Mouse (Mus musculus) embryonic facial prominence, embryonic 10.5 days (tissue): ENCODE results near the gene Clec3a. TPM values are rescaled to one million over a fixed set of nuclear protein-coding genes. Genes with fewer than 3 reads are reported as not detected.

Experiments used
- DNase-seq: peaks from one replicate; pipeline ENCODE4 v3.0.0-alpha.2; 2017; ENCODE audit warnings: low spot score
- H3K27ac ChIP-seq: fragments of 300-500 bp; sonication (generic); replicated peaks from 2 replicates; pipeline ENCODE4 v1.5.1; 2016; ENCODE audit warnings: mild to moderate bottlenecking
- H3K27me3 ChIP-seq: fragments of 300-500 bp; sonication (generic); replicated peaks from 2 replicates; pipeline ENCODE4 v1.6.1; 2016; ENCODE audit warnings: low read depth, mild to moderate bottlenecking; ENCODE audit not compliant: poor library complexity, severe bottlenecking
- H3K36me3 ChIP-seq: fragments of 300-500 bp; sonication (generic); replicated peaks from 2 replicates; pipeline ENCODE4 v1.6.1; 2016; ENCODE audit warnings: mild to moderate bottlenecking, moderate library complexity
- H3K4me1 ChIP-seq: fragments of 300-500 bp; sonication (generic); 2 replicates; pipeline ENCODE4 v1.6.1; 2016
- H3K4me3 ChIP-seq: fragments of 300-500 bp; sonication (generic); 2 replicates; pipeline ENCODE4 v1.5.1; 2016; ENCODE audit warnings: mild to moderate bottlenecking, moderate library complexity
- H3K9me3 ChIP-seq: fragments of 300-500 bp; sonication (generic); 2 replicates; pipeline ENCODE4 v1.6.1; 2016; ENCODE audit warnings: mild to moderate bottlenecking
- WGBS: fragments of 180-500 bp; shearing (Covaris S2); methylation state at CpG from one replicate; pipeline ENCODE4 v1.1.7; 2016; 5-methylcytosine and 5-hydroxymethylcytosine counted together
- polyA plus RNA-seq: library from polyadenylated mRNA; unstranded; fragments of >200 nt; fragmentation: Nextera tagmentation; extraction: Ambion mirVana; gene quantifications from 2 replicates; pipeline ENCODE4 v1.2.1, GENCODE M21; 2016

Gene Clec3a
- polyA plus RNA-seq = not detected in 2 replicates

DNA sequence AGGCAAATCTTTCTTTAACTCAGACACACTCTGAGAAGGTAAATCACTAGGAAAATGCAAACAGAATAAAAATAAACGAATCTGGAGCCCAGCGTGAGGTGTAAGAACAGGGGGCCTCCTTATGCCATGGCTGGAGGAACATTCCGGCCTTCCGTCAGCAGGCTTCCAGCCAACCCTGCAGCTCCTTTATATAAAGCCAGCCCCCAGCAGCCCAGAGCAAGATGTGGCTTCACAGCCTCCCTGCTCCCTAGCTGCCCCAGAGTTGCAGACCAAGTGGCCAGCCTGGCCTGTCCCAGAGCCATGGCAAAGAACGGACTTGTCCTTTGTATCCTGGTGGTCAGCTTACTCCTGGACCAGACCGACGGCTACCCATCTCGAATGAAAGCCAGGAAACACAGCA is at the start of gene Clec3a:
TSS of gene Clec3a (plus strand) at position 301 of the 400 bp plus-strand sequence.
- no peaks in the 10 kb centered on the region for H3K4me1 ChIP-seq
- no peak within 1 kb of the TSS for H3K4me3 ChIP-seq
- WGBS = 85% methylated on average over 8 of the region's 8 CpGs
- H3K9me3 ChIP-seq = no peaks in the 10 kb centered on the region
- H3K36me3 ChIP-seq = no peaks in the 10 kb centered on the region
- no peak for DNase-seq
- no peaks in the 10 kb centered on the region for H3K27me3 ChIP-seq
- no peak within 1 kb of the TSS for H3K27ac ChIP-seq

GRCm38 (mm10) chr8:114369038-114369976 is 48.6 kb upstream of the Clec3a start:
- Histone ChIP-seq H3K4me3 (no peak overlapping the region), H3K27ac (no peak overlapping the region), H3K27me3 (no peaks in the 10 kb centered on the region), H3K4me1 (no peaks in the 10 kb centered on the region), H3K9me3 (no peaks in the 10 kb centered on the region), H3K36me3 (no peaks in the 10 kb centered on the region)
- WGBS = 40% methylated on average over 27 of the region's 27 CpGs
- peak; percentile 82 for DNase-seq

DNA sequence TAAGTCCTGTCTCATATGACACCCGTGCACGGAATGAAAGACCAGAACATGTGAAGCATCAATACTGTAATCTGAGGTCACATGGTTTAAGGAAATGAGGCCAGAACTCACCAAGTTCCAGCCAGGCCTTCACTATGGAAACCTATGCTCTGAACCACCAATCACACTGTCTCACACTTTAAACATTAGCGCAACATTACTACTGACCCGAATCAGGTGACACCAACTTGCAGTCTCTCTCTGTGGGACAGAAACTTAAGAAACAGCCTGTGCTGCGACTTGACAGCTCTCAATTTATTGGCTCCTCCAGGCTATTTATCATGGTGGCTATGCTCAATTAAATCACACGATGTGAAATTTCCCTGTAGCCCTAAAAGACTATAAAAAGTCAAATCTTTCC is 43.5 kb upstream of the Clec3a start:
- H3K27me3 ChIP-seq = no peaks in the 10 kb centered on the region
- WGBS = 85% methylated on average over 6 of the region's 6 CpGs
- no peak overlapping the region for H3K27ac ChIP-seq
- no peaks in the 10 kb centered on the region for H3K36me3 ChIP-seq
- DNase-seq = no peak
- H3K4me3 ChIP-seq = no peak overlapping the region
- no peaks in the 10 kb centered on the region for H3K4me1 ChIP-seq
- no peaks in the 10 kb centered on the region for H3K9me3 ChIP-seq

GRCm38 (mm10) chr8:114384189-114384588 is 33.7 kb upstream of the Clec3a start:
- whole genome bisulfite sequencing = 79% methylated on average over 3 of the region's 3 CpGs
- Histone ChIP-seq H3K4me3 (no peak overlapping the region), H3K27ac (no peak overlapping the region), H3K4me1 (no peaks in the 10 kb centered on the region), H3K36me3 (no peaks in the 10 kb centered on the region), H3K27me3 (no peaks in the 10 kb centered on the region), H3K9me3 (no peaks in the 10 kb centered on the region)
- no peak for DNase-seq

GRCm38 (mm10) chr8:114387494-114387893 is 30.4 kb upstream of the Clec3a start:
- Histone ChIP-seq H3K4me1 (no peaks in the 10 kb centered on the region), H3K9me3 (no peaks in the 10 kb centered on the region), H3K27me3 (no peaks in the 10 kb centered on the region), H3K36me3 (no peaks in the 10 kb centered on the region), H3K27ac (no peak overlapping the region), H3K4me3 (no peak overlapping the region)
- DNase-seq = no peak
- WGBS = 79% methylated on average over 4 of the region's 4 CpGs

DNA sequence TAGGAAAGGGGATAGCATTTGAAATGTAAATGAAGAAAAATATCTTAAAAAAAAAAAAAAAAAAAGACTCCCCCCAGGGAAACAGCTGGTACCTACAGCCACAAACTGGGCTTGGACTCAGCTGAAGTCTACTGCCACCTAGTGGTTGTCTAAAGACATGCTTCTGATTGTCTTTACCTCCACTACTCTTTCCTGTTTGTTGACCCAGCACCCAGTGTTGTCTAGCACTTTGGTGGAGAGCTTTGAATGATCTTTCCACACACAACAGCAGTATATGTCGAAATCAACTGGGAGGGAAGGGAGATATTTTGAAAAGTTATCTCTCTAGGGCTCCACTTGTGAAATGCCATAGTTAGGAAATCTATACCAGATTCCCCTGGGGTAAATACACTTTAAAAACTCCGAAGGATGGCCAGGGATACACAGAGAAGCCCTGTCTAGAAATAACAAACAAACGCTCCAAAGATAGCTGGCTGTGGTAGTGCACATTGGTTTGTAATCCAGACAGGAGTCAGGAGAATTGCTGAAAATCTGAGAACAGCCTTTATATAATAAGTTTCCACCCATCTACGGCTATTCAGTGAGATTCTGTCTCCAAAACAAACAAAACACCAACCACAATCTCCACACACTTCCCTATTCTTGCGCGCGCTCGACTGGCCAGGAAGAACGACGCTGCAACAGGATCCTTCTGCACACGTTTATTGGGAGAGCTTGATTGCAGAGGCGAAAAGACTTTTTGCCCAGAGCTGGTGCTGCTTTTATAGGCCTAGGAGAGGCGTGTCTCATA is 27.2 kb upstream of the Clec3a start:
- H3K27ac ChIP-seq = no peak overlapping the region
- no peak overlapping the region for H3K4me3 ChIP-seq
- no peaks in the 10 kb centered on the region for H3K27me3 ChIP-seq
- H3K36me3 ChIP-seq = no peaks in the 10 kb centered on the region
- no peaks in the 10 kb centered on the region for H3K9me3 ChIP-seq
- no peak for DNase-seq
- 95% methylated on average over 12 of the region's 13 CpGs for WGBS
- no peaks in the 10 kb centered on the region for H3K4me1 ChIP-seq

DNA sequence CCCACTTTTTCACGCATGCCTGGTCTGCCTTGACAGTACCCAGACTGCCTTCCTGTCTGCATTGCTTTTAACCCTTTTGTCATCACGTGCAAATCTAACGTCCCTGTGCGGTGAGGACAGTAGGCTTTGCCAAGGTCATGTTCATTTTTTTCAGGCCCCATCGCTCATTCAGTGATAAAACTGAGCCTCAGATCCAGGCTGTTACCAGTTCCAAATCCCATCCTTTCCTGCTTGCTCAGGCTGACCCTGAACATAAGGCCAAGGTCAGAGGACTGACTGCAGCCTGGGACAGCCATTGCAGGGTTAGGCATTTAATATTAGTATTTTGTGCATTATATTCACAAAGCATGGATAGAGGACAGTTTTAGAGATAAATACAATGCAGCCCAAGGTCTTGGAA is 19.6 kb upstream of the Clec3a start:
- no peaks in the 10 kb centered on the region for H3K9me3 ChIP-seq
- H3K27me3 ChIP-seq = no peaks in the 10 kb centered on the region
- WGBS = 94% methylated on average over 5 of the region's 5 CpGs

GRCm38 (mm10) chr8:114399273-114399672 is 18.6 kb upstream of the Clec3a start:
- Histone ChIP-seq H3K4me1 (no peaks in the 10 kb centered on the region), H3K36me3 (no peaks in the 10 kb centered on the region), H3K27ac (no peak overlapping the region), H3K4me3 (no peak overlapping the region), H3K27me3 (no peaks in the 10 kb centered on the region), H3K9me3 (no peaks in the 10 kb centered on the region)
- 92% methylated on average over 5 of the region's 5 CpGs for WGBS
- no peak for DNase-seq

More for the DNA sequence above, 19.6 kb upstream of the Clec3a start:
- no peak for DNase-seq
- Histone ChIP-seq H3K36me3 (no peaks in the 10 kb centered on the region), H3K27ac (no peak overlapping the region), H3K4me3 (no peak overlapping the region), H3K4me1 (no peaks in the 10 kb centered on the region)

GRCm38 (mm10) chr8:114401679-114402078 is 16.2 kb upstream of the Clec3a start:
- Histone ChIP-seq H3K4me3 (no peak overlapping the region), H3K9me3 (no peaks in the 10 kb centered on the region), H3K4me1 (no peaks in the 10 kb centered on the region), H3K27ac (no peak overlapping the region), H3K27me3 (no peaks in the 10 kb centered on the region), H3K36me3 (no peaks in the 10 kb centered on the region)
- 78% methylated on average over 7 of the region's 7 CpGs for WGBS
- no peak for DNase-seq

GRCm38 (mm10) chr8:114411421-114411820 is 6.5 kb upstream of the Clec3a start:
- no peaks in the 10 kb centered on the region for H3K36me3 ChIP-seq
- DNase-seq = no peak
- H3K27me3 ChIP-seq = no peaks in the 10 kb centered on the region
- no peaks in the 10 kb centered on the region for H3K4me1 ChIP-seq
- H3K9me3 ChIP-seq = no peaks in the 10 kb centered on the region
- no peak overlapping the region for H3K27ac ChIP-seq
- 83% methylated on average over 3 of the region's 3 CpGs for WGBS
- H3K4me3 ChIP-seq = no peak overlapping the region

DNA sequence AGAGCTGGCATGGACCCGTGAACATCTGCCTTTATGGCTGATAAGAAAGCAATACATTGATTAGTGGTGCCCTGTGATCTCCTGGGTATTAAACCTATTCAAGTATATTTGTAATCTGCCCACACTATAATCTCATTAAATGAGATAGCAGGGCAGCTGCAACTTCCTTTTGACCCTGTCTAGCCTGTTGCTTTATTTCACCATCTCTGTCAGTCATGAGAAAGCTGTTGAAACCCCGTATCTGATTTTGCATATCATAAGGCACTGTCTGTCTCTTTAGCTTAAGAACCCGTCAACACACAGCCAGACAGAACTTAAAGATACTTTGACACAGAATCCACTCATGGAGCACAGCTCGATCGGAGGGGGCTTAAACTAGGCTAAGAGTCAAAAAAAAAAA is 600 bp downstream of the Clec3a start:
- H3K4me1 ChIP-seq = no peaks in the 10 kb centered on the region
- no peak for DNase-seq
- no peaks in the 10 kb centered on the region for H3K36me3 ChIP-seq
- H3K27ac ChIP-seq = no peak overlapping the region
- no peaks in the 10 kb centered on the region for H3K27me3 ChIP-seq
- no peak overlapping the region for H3K4me3 ChIP-seq
- no peaks in the 10 kb centered on the region for H3K9me3 ChIP-seq
- WGBS = 81% methylated on average over 5 of the region's 5 CpGs

- Histone ChIP-seq H3K36me3 (no peaks in the 10 kb centered on the region), H3K27ac (no peak overlapping the region)
- 75% methylated on average over 6 of the region's 6 CpGs for WGBS
Observed at GRCm38 (mm10) chr8:114418904-114419303, 1.0 kb downstream of the Clec3a start.

More at GRCm38 (mm10) chr8:114418904-114419303, 1.0 kb downstream of the Clec3a start:
- Histone ChIP-seq H3K4me3 (no peak overlapping the region), H3K27me3 (no peaks in the 10 kb centered on the region), H3K9me3 (no peaks in the 10 kb centered on the region), H3K4me1 (no peaks in the 10 kb centered on the region)
- no peak for DNase-seq
